Mouse (Mus musculus) CH12.LX (cell line): Measurements from ENCODE around the gene Bckdha. TPM values are rescaled to one million over a fixed set of nuclear protein-coding genes. Genes with fewer than 3 reads are reported as not detected.

Source experiments
- DNase-seq: peaks from one replicate; pipeline ENCODE4 v3.0.0-alpha.2; 2013; ENCODE audit errors: extremely low read depth
- H3K27ac ChIP-seq: 2 replicates; pipeline ENCODE4 v1.5.1; 2012; ENCODE audit warnings: low read depth, mild to moderate bottlenecking, control low read depth, moderate library complexity; ENCODE audit not compliant: insufficient read depth
- H3K27me3 ChIP-seq: replicated peaks from 2 replicates; pipeline ENCODE3; 2012; ENCODE audit warnings: inconsistent platforms
- H3K36me3 ChIP-seq, 2 experiments: replicated peaks in 1 of 2; 2 replicates each; pipeline versions ENCODE3 to v1.6.1; 2012; ENCODE audit warnings: inconsistent platforms in 1 of 2, low read length in 1 of 2, mild to moderate bottlenecking in 1 of 2, mixed read lengths in 1 of 2, moderate library complexity in 1 of 2; ENCODE audit not compliant: control insufficient read depth in 1 of 2, insufficient read depth in 1 of 2
- H3K4me1 ChIP-seq, 2 experiments: 2 replicates each; pipeline ENCODE4 v1.6.1; 2012; ENCODE audit warnings: inconsistent platforms in 1 of 2, moderate library complexity in 1 of 2; ENCODE audit not compliant: insufficient read depth in 2 of 2, control insufficient read depth in 1 of 2
- H3K4me2 ChIP-seq: 2 replicates; pipeline ENCODE4 v1.6.1; 2012; ENCODE audit warnings: low read depth, mild to moderate bottlenecking, control low read depth; ENCODE audit not compliant: poor library complexity, insufficient read depth, severe bottlenecking
- H3K4me3 ChIP-seq, 3 experiments: fragments of 150-350 bp in 1 of 3; sonication (generic) in 1 of 3; replicated peaks in 1 of 3; 2 replicates each; pipeline versions ENCODE3 to v1.5.1; 2011 to 2012; ENCODE audit warnings: low read depth in 2 of 3, low read length in 2 of 3, mild to moderate bottlenecking in 2 of 3, moderate library complexity in 2 of 3, control low read depth in 1 of 3, improper control_type of control experiment in 1 of 3, inconsistent platforms in 1 of 3, mixed read lengths in 1 of 3; ENCODE audit not compliant: poor library complexity in 1 of 3
- H3K79me2 ChIP-seq: replicated peaks from 2 replicates; pipeline ENCODE4 v1.6.1; 2012; ENCODE audit warnings: mild to moderate bottlenecking, moderate library complexity; ENCODE audit not compliant: control insufficient read depth, poor library complexity, insufficient read depth, severe bottlenecking; ENCODE audit errors: extremely low read depth
- H3K9ac ChIP-seq: 2 replicates; pipeline ENCODE4 v1.6.1; 2012; ENCODE audit warnings: low read depth, mild to moderate bottlenecking, control low read depth, moderate library complexity; ENCODE audit not compliant: insufficient read depth
- H3K9me3 ChIP-seq: replicated peaks from 2 replicates; pipeline ENCODE3; 2012; ENCODE audit warnings: low read length, inconsistent platforms, mixed read lengths
- BHLHE40 ChIP-seq: IDR thresholded peaks from 2 replicates; pipeline ENCODE4 v1.6.1; 2011; ENCODE audit warnings: mild to moderate bottlenecking, low read depth, low read length, improper control_type of control experiment
- CHD1 ChIP-seq: IDR thresholded peaks from 2 replicates; pipeline ENCODE4 v1.6.1; 2012; ENCODE audit warnings: low read depth, low read length, improper control_type of control experiment, inconsistent platforms
- CHD2 ChIP-seq: IDR thresholded peaks from 2 replicates; pipeline ENCODE4 v1.6.1; 2011; ENCODE audit warnings: low read length, improper control_type of control experiment
- ELF1 ChIP-seq: IDR thresholded peaks from 2 replicates; pipeline ENCODE4 v1.6.1; 2014; ENCODE audit warnings: low read depth, mild to moderate bottlenecking, inconsistent platforms, low read length, improper control_type of control experiment
- EP300 ChIP-seq: IDR thresholded peaks from 2 replicates; pipeline ENCODE4 v1.6.1; 2011; ENCODE audit warnings: low read length, improper control_type of control experiment
- ETS1 ChIP-seq: conservative IDR thresholded peaks from 2 replicates; pipeline ENCODE4 v1.6.1; 2012; ENCODE audit warnings: low read depth, mild to moderate bottlenecking, inconsistent platforms, low read length, improper control_type of control experiment, moderate library complexity
- HCFC1 ChIP-seq: IDR thresholded peaks from 2 replicates; pipeline ENCODE4 v1.6.1; 2012; ENCODE audit warnings: low read depth, mild to moderate bottlenecking, inconsistent platforms, low read length, improper control_type of control experiment
- IRF4 ChIP-seq: IDR thresholded peaks from 2 replicates; pipeline ENCODE4 v1.6.1; 2014; ENCODE audit warnings: low read depth, mild to moderate bottlenecking, inconsistent platforms, low read length, improper control_type of control experiment
- MAFK ChIP-seq: IDR thresholded peaks from 2 replicates; pipeline ENCODE4 v1.6.1; 2011; ENCODE audit warnings: low read length, improper control_type of control experiment; ENCODE audit not compliant: insufficient replicate concordance
- MAX ChIP-seq: IDR thresholded peaks from 2 replicates; pipeline ENCODE4 v1.6.1; 2011; ENCODE audit warnings: low read length, improper control_type of control experiment
- MAZ ChIP-seq: IDR thresholded peaks from 2 replicates; pipeline ENCODE4 v1.6.1; 2012; ENCODE audit warnings: low read depth, mild to moderate bottlenecking, inconsistent platforms, low read length, improper control_type of control experiment, moderate library complexity
- MEF2A ChIP-seq: IDR thresholded peaks from 2 replicates; pipeline ENCODE4 v1.6.1; 2014; ENCODE audit warnings: low read depth, mild to moderate bottlenecking, inconsistent platforms, low read length, improper control_type of control experiment, borderline replicate concordance
- MXI1 ChIP-seq: IDR thresholded peaks from 2 replicates; pipeline ENCODE4 v1.6.1; 2011; ENCODE audit warnings: mild to moderate bottlenecking, low read depth, low read length, improper control_type of control experiment
- POLR2A ChIP-seq: IDR thresholded peaks from 2 replicates; pipeline ENCODE4 v1.6.1; 2011; ENCODE audit warnings: low read depth, mild to moderate bottlenecking, improper control_type of control experiment, low read length
- POLR2AphosphoS2 ChIP-seq: IDR thresholded peaks from 2 replicates; pipeline ENCODE4 v1.6.1; 2011; ENCODE audit warnings: low read depth, low read length, improper control_type of control experiment
- RAD21 ChIP-seq: IDR thresholded peaks from 2 replicates; pipeline ENCODE4 v1.6.1; 2011; ENCODE audit warnings: low read depth, mild to moderate bottlenecking, low read length, improper control_type of control experiment, moderate library complexity
- RCOR1 ChIP-seq: conservative IDR thresholded peaks from 2 replicates; pipeline ENCODE4 v1.6.1; 2012; ENCODE audit warnings: low read depth, mild to moderate bottlenecking, inconsistent platforms, low read length, improper control_type of control experiment
- SIN3A ChIP-seq: IDR thresholded peaks from 2 replicates; pipeline ENCODE4 v1.6.1; 2012; ENCODE audit warnings: low read length, improper control_type of control experiment, inconsistent platforms
- TBP ChIP-seq: conservative IDR thresholded peaks from 2 replicates; pipeline ENCODE4 v1.6.1; 2011; ENCODE audit warnings: low read depth, low read length, improper control_type of control experiment
- TCF12 ChIP-seq: IDR thresholded peaks from 2 replicates; pipeline ENCODE4 v1.6.1; 2014; ENCODE audit warnings: low read depth, mild to moderate bottlenecking, inconsistent platforms, low read length, improper control_type of control experiment
- USF1 ChIP-seq: IDR thresholded peaks from 2 replicates; pipeline ENCODE4 v1.6.1; 2014; ENCODE audit warnings: low read depth, mild to moderate bottlenecking, inconsistent platforms, low read length, improper control_type of control experiment
- ZKSCAN1 ChIP-seq: IDR thresholded peaks from 2 replicates; pipeline ENCODE4 v1.6.1; 2012; ENCODE audit warnings: low read depth, inconsistent platforms, low read length, improper control_type of control experiment, borderline replicate concordance
- ZMIZ1 ChIP-seq: IDR thresholded peaks from 2 replicates; pipeline ENCODE4 v1.6.1; 2012; ENCODE audit warnings: low read depth, mild to moderate bottlenecking, inconsistent platforms, low read length, improper control_type of control experiment
- ZNF384 ChIP-seq: IDR thresholded peaks from 2 replicates; pipeline ENCODE4 v1.6.1; 2012; ENCODE audit warnings: low read depth, low read length, improper control_type of control experiment, inconsistent platforms
- dilution Hi-C: fragments of 300-500 bp; cut with MboI; formaldehyde crosslinking; loops from 2 replicates; pipeline ENCODE4 v1.14.3; 2020; ENCODE audit warnings: low sequenced_read_pairs; ENCODE audit not compliant: extremely low pct_unique_long_range_greater_than_20kb, extremely low pct_ligation_motif_present
- in situ Hi-C: fragments of 300-500 bp; cut with MboI; formaldehyde crosslinking; loops from 3 replicates; pipeline ENCODE4 v1.14.3; 2019; ENCODE audit warnings: low sequenced_read_pairs, low pct_ligation_motif_present, low pct_unique_long_range_greater_than_20kb, mixed read lengths
- polyA plus RNA-seq: library from polyadenylated mRNA; unstranded; fragments of >175 nt; gene quantifications from 2 replicates; pipeline ENCODE4 v1.2.1, GENCODE M21; 2012; ENCODE audit warnings: low read depth; ENCODE audit not compliant: insufficient read length
- total RNA-seq, 2 experiments: library from RNA; depleted of rRNA; stranded (reverse); fragments of 300-350 nt in 1 of 2; fragments of >200 nt in 1 of 2; gene quantifications; 2 replicates each; pipeline ENCODE4 v1.2.3; 2012 to 2014

Bckdha gene
- total and polyA plus RNA-seq, 3 experiments = 17.2 to 21.4 (median 19.9) TPM

GRCm38 (mm10) chr7:25683474-25684180 is 24.8 kb upstream of the Bckdha start (continued):
- TF ChIP-seq MEF2A = no peak; the same call in 1 of the 2 replicates
- TF ChIP-seq MAZ = peak; percentile 67; the same call in 1 of the 2 replicates
- TF ChIP-seq HCFC1 = no peak; the same call in 1 of the 2 replicates
- TF ChIP-seq IRF4 = peak; percentile 62
- TF ChIP-seq CHD1 = no peak
- TF ChIP-seq CHD2 = no peak
- TF ChIP-seq ETS1 = no peak; the same call in 1 of the 2 replicates

- Histone ChIP-seq H3K27me3 (no peaks in the 10 kb centered on the region), H3K4me2 (peak overlapping the region; percentile 70)
- dilution Hi-C loops = no loop called here
- TF ChIP-seq BHLHE40 (peak; percentile 35; the same call in 1 of the 2 replicates), MEF2A (no peak)
- TF ChIP-seq, all 38 proteins: peak for 1
- H3K36me3 ChIP-seq = peaks cover 0 to 28% of the 10 kb centered on the region in 2 experiments
- no peak overlapping the region for H3K27ac ChIP-seq
- H3K4me3 ChIP-seq = peak overlapping the region; percentile 5 to 71 (median 23)
- peaks cover 28 to 76% of the 10 kb centered on the region in 2 experiments for H3K4me1 ChIP-seq
- no peak overlapping the region for H3K9ac ChIP-seq
- H3K9me3 ChIP-seq = peaks cover 4% of the 10 kb centered on the region
- in situ Hi-C loops = no loop called here
- DNase-seq = no peak
- no peaks in the 10 kb centered on the region for H3K79me2 ChIP-seq
Measured at GRCm38 (mm10) chr7:25681341-25682231, 22.8 kb upstream of the Bckdha start.

GRCm38 (mm10) chr7:25680514-25681258 is 21.9 kb upstream of the Bckdha start, which contains the start of gene B9d2:
Gene B9d2, plus strand, starts transcription at chr7:25680780.
- peak within 1 kb of the TSS; percentile 87 for H3K9ac ChIP-seq
- H3K27ac ChIP-seq = peak within 1 kb of the TSS; percentile 93
- peaks cover 4% of the 10 kb centered on the region for H3K9me3 ChIP-seq
- H3K36me3 ChIP-seq = peaks cover 0 to 21% of the 10 kb centered on the region in 2 experiments
- no peaks in the 10 kb centered on the region for H3K79me2 ChIP-seq
- H3K4me2 ChIP-seq = peak within 1 kb of the TSS; percentile 70
- DNase-seq = peak; percentile 98
- peaks cover 22 to 68% of the 10 kb centered on the region in 2 experiments for H3K4me1 ChIP-seq
- dilution Hi-C loops = no loop called here
- H3K4me3 ChIP-seq = peak within 1 kb of the TSS; percentile 64 to 75 (median 71)
- in situ Hi-C loops = no loop called here
- no peaks in the 10 kb centered on the region for H3K27me3 ChIP-seq
- TF ChIP-seq POLR2A = peak; percentile 81
- no peak for TF ChIP-seq USF1
- TF ChIP-seq CHD1 = no peak
- TF ChIP-seq MAX = no peak; the same call in 1 of the 2 replicates
- TF ChIP-seq EP300 = no peak; the same call in none of the 2 replicates
- no peak for TF ChIP-seq ETS1
- TF ChIP-seq RCOR1 = no peak
- peak; percentile 48; the same call in 1 of the 2 replicates for TF ChIP-seq HCFC1
- TF ChIP-seq RAD21 = no peak
- TF ChIP-seq TBP = peak; percentile 61
- TF ChIP-seq MAFK = no peak
- peak; percentile 84 for TF ChIP-seq ZMIZ1
- TF ChIP-seq ZKSCAN1 = no peak
- TF ChIP-seq IRF4 = peak; percentile 60; the same call in 1 of the 2 replicates
- peak; percentile 90 for TF ChIP-seq MXI1
- TF ChIP-seq POLR2AphosphoS2 = peak; percentile 67; the same call in 1 of the 2 replicates
- peak; percentile 74 for TF ChIP-seq TCF12
- peak; percentile 47; the same call in 1 of the 2 replicates for TF ChIP-seq ELF1
- TF ChIP-seq SIN3A = peak; percentile 68
- TF ChIP-seq ZNF384 = peak; percentile 13; the same call in 1 of the 2 replicates
